ENCODE assay signal across 9 mouse cellular contexts in the genomic region with DNA sequence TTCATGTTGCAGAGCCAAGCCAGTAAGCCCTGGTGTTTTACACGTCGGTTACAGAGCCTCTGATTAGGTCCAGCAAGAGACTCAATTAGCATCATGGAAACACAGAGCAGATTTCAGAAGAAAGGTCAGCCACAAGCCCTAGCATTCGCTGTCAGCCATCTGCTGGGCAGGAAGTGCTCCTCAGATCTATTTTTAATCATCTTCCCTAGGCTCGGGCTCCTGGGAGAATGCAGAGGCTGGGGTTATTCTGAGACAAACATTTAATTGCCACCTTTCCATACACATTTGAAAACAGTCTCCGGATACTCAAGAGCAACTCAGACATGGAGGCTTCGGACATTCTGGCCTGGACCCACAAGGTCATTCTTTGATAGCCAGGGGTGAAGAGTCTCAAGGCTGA. TPM values are rescaled to one million over a fixed set of nuclear protein-coding genes. Genes with fewer than 3 reads are reported as not detected.
DNase-seq lines count a peak whose midpoint lies in the region; ATAC-seq lines count a peak whose summit lies in the region.
"Had no signal": no experiment of that assay in that cellular context is flagged by ENCODE, and none has a peak within 500 bp of the region (broad histone marks: within the 10 kb centered on the region; RNA-seq: fewer than 3 reads in every experiment).

No protein-coding gene starts in this region.

- no peaks in the 10 kb centered on the region for H3K36me3 ChIP-seq in lung, embryonic 15.5 days
- no peaks in the 10 kb centered on the region for H3K36me3 ChIP-seq in embryonic facial prominence, embryonic 10.5 days (replicated peaks)
- H3K36me3 ChIP-seq in intestine, embryonic 16.5 days (ENCODE audit: control insufficient read depth, insufficient read depth, low read length), result no peaks in the 10 kb centered on the region

- H3K27ac ChIP-seq in lung, embryonic 15.5 days, result peak overlapping the region; percentile 65
- H3K27ac ChIP-seq in embryonic facial prominence, embryonic 10.5 days (replicated peaks), result peak overlapping the region; percentile 81
- peak overlapping the region; percentile 58 for H3K27ac ChIP-seq in intestine, embryonic 16.5 days (ENCODE audit: low read length)

- H3K4me1 ChIP-seq in lung, embryonic 15.5 days, result peaks cover 91% of the 10 kb centered on the region
- H3K4me1 ChIP-seq in embryonic facial prominence, embryonic 10.5 days, result peaks cover 69% of the 10 kb centered on the region
- H3K4me1 ChIP-seq in intestine, embryonic 16.5 days (ENCODE audit: control insufficient read depth, insufficient read depth, low read length), result peaks cover 82% of the 10 kb centered on the region

- 39% methylated on average over 6 of the region's 6 CpGs for WGBS in lung, embryonic 15.5 days
- WGBS in embryonic facial prominence, embryonic 10.5 days, result 38% methylated on average over 6 of the region's 6 CpGs
- 44% methylated on average over 6 of the region's 6 CpGs for WGBS in intestine, embryonic 16.5 days

- no peak overlapping the region for H3K4me3 ChIP-seq in lung, embryonic 15.5 days
- H3K4me3 ChIP-seq in embryonic facial prominence, embryonic 10.5 days, result no peak overlapping the region
- H3K4me3 ChIP-seq in intestine, embryonic 16.5 days (ENCODE audit: low read length), result no peak overlapping the region

- H3K27me3 ChIP-seq in lung, embryonic 15.5 days, result no peaks in the 10 kb centered on the region
- no peaks in the 10 kb centered on the region for H3K27me3 ChIP-seq in embryonic facial prominence, embryonic 10.5 days (replicated peaks; ENCODE audit: low read depth, poor library complexity, severe bottlenecking)
- H3K27me3 ChIP-seq in intestine, embryonic 16.5 days (replicated peaks; ENCODE audit: control insufficient read depth, insufficient read depth, low read length), result no peaks in the 10 kb centered on the region

- no peak overlapping the region for H3K9ac ChIP-seq in lung, embryonic 15.5 days
- H3K9ac ChIP-seq in intestine, embryonic 16.5 days (ENCODE audit: low read depth, low read length), result no peak overlapping the region
- H3K9ac ChIP-seq: forebrain, postnatal 0 days had no signal

- no peak for DNase-seq in lung, postnatal 25 days (ENCODE audit: low spot score)
- DNase-seq in embryonic facial prominence, embryonic 10.5 days (ENCODE audit: low spot score), result no peak
- peak; percentile 74 for DNase-seq in skeletal muscle tissue, adult 2 months (ENCODE audit: low read depth, low spot score)
- no peak for DNase-seq in thymus, postnatal 10 days (ENCODE audit: low spot score in 2 of 2)
- DNase-seq in frontal cortex, postnatal 36 days (ENCODE audit: low spot score in 2 of 2), result no peak
- DNase-seq in T-cell, adult 2 months (ENCODE audit: low spot score), result no peak
- DNase-seq: forebrain, postnatal 0 days had no signal

- no peak overlapping the region for H3K4me2 ChIP-seq in lung, embryonic 15.5 days
- H3K4me2 ChIP-seq in intestine, embryonic 16.5 days (ENCODE audit: low read depth, low read length), result no peak overlapping the region

- no peaks in the 10 kb centered on the region for H3K9me3 ChIP-seq in lung, embryonic 15.5 days
- no peaks in the 10 kb centered on the region for H3K9me3 ChIP-seq in embryonic facial prominence, embryonic 10.5 days
- H3K9me3 ChIP-seq in intestine, embryonic 16.5 days (ENCODE audit: control insufficient read depth, low read length), result no peaks in the 10 kb centered on the region

- ATAC-seq in lung, embryonic 15.5 days (ENCODE audit: borderline replicate concordance, extremely low read depth, low FRiP score, low TSS enrichment), result no peak
- ATAC-seq in intestine, embryonic 16.5 days, result no peak
- ATAC-seq: forebrain, postnatal 0 days had no signal

RNA-seq across cellular contexts. Expression of a gene that starts 35.3 kb away (rescaled TPM):
- polyA plus RNA-seq in lung, embryonic 15.5 days (2015; fragmentation: Nextera tagmentation; extraction: Ambion mirVana), result 9.0 and 9.4 TPM in 2 replicates
- polyA plus RNA-seq in embryonic facial prominence, embryonic 10.5 days (2016; fragmentation: Nextera tagmentation; extraction: Ambion mirVana), result 4.2 and 5.4 TPM in 2 replicates
- polyA plus RNA-seq in intestine, embryonic 16.5 days (2015; fragmentation: Nextera tagmentation; extraction: Ambion mirVana), result 7.5 and 8.6 TPM in 2 replicates
